In genomic region chr4:108161936-108162335, GRCm38 (mm10) we compare ENCODE assay signal across 29 mouse cellular contexts. TPM values are rescaled to one million over a fixed set of nuclear protein-coding genes. Genes with fewer than 3 reads are reported as not detected.
"Had no signal": no experiment of that assay in that cellular context is flagged by ENCODE, and none has a peak within 500 bp of the region (broad histone marks: within the 10 kb centered on the region; RNA-seq: fewer than 3 reads in every experiment).

No protein-coding gene starts in this region.

- H3K4me1 ChIP-seq: heart, embryonic 13.5 days had no signal

- H3K27me3 ChIP-seq: hindbrain, embryonic 15.5 days; limb, embryonic 13.5 days; limb, embryonic 15.5 days had no signal

- H3K27ac ChIP-seq: heart, adult 2 months; heart, embryonic 13.5 days; heart, embryonic 15.5 days; hindbrain, embryonic 13.5 days; hindbrain, embryonic 15.5 days; hindbrain, postnatal 0 days; kidney, embryonic 15.5 days; kidney, postnatal 0 days; limb, embryonic 13.5 days; limb, embryonic 15.5 days; liver, embryonic 12.5 days; liver, embryonic 14.5 days had no signal

- DNase-seq: forebrain, postnatal 0 days; gastrocnemius, postnatal 14 days; gastrocnemius, postnatal 36 days; heart, adult 2 months; heart, postnatal 14 days; heart, postnatal 36 days; layer of hippocampus, adult 9-11 months; layer of hippocampus, postnatal 36 days; left cerebral cortex, postnatal 4 days had no signal

- H3K4me3 ChIP-seq: heart, adult 2 months; heart, embryonic 13.5 days; heart, embryonic 15.5 days; hindbrain, embryonic 13.5 days; hindbrain, embryonic 15.5 days; kidney, embryonic 15.5 days; limb, embryonic 13.5 days; limb, embryonic 15.5 days; liver, embryonic 12.5 days had no signal

- H3K36me3 ChIP-seq: heart, embryonic 13.5 days; heart, embryonic 15.5 days; hindbrain, embryonic 13.5 days; hindbrain, embryonic 15.5 days; kidney, embryonic 15.5 days; limb, embryonic 13.5 days; limb, embryonic 15.5 days; liver, embryonic 12.5 days had no signal

RNA-seq across cellular contexts. Expression of gene Zyg11a, which starts 55.9 kb away (rescaled TPM):
- total RNA-seq: forebrain, postnatal 0 days; hematopoietic stem cell, adult 5-6 weeks; layer of hippocampus, adult 18-20 months; layer of hippocampus, adult 8-10 months; layer of hippocampus, postnatal 14 days; layer of hippocampus, postnatal 36 days; left cerebral cortex, adult 18-20 months; left cerebral cortex, adult 8-10 months; left cerebral cortex, postnatal 25 days had no signal
- polyA plus RNA-seq: forebrain, postnatal 0 days; heart, embryonic 11.5 days; heart, postnatal 0 days; hindbrain, embryonic 13.5 days; hindbrain, postnatal 0 days; limb, embryonic 15.5 days had no signal
